Mouse (Mus musculus): Measurements from ENCODE around the gene Itgal.

DNA sequence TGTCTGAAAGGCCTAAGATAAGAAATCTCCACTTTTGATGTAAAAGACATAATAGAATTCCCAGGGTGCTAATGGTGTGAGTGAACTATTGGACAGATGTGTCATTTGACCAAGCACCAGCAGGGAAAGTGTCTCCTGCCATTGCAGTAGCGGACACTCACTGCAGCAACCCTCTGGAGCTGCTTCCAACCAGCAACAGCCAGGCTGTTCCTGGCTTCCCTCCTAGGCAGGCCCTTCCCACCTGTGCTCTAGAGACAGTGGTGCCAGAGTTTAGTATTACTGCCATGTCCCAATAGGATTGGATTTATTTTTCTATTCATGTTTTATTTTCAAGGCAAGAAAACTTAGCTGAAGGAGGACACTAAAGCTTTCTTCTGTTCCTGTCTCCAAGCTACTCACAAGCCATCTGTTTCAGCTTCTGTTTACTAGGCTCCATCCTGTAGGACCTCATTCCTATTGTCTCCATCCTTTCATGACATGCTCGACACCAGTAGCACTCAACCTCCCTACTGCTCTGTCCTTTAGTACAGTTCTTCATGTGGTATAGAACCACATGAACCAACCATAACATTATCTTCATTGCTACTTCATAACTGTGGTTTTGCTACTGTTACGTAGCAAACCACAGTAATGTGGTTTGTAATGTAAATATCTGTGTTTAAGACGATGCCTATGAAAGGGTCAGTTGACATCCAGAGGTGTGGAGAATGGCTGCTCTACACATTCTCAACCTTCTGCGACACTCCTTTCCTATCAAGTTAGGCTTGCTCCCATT, 55.4 kb downstream of the Itgal start:
- no peak for TF ChIP-seq CTCF (IDR thresholded peaks at IDR 0.05; ENCODE audit: low read depth)
- no peak for TF ChIP-seq EP300 (IDR thresholded peaks at IDR 0.05; ENCODE audit: low read depth)
